Mouse (Mus musculus): ENCODE results near the gene Pitpnb.

- TF ChIP-seq POLR2AphosphoS5 (IDR thresholded peaks at IDR 0.05; ENCODE audit: insufficient replicate concordance, low read depth, low read length) (no peak), CTCF (IDR thresholded peaks at IDR 0.05; ENCODE audit: low read depth, low read length) (no peak), GATA2 (IDR thresholded peaks at IDR 0.05; ENCODE audit: borderline replicate concordance, low read depth, low read length) (no peak)
Observed at GRCm38 (mm10) chr5:111425813-111426212, 95.2 kb downstream of the Pitpnb start.

Data from G1E (cell line).